Mouse (Mus musculus) neutrophil, adult 59 days (primary cell): Measurements from ENCODE around the gene Olfr93. TPM values are rescaled to one million over a fixed set of nuclear protein-coding genes. Genes with fewer than 3 reads are reported as not detected.

Source experiments
- total RNA-seq, 2 experiments: library from RNA; stranded (reverse); gene quantifications; 1 replicate in 1 of 2; 2 replicates in 1 of 2; pipeline ENCODE4 v1.2.4; 2023

Gene Olfr93
- not detected for total RNA-seq

GRCm38 (mm10) chr17:37161394-37161793 lies at the start of gene Olfr93:
Gene Olfr93, minus strand, starts transcription at chr17:37161494.

GRCm38 (mm10) chr17:37200894-37201293 lies 39.6 kb upstream of the Olfr93 start, which contains the start of gene Olfr94:
Gene Olfr94, minus strand, starts transcription at chr17:37200994.

GRCm38 (mm10) chr17:37193656-37194055 lies 32.4 kb upstream of the Olfr93 start, which contains the start of gene Ubd:
Gene Ubd, plus strand, starts transcription at chr17:37193892.

DNA sequence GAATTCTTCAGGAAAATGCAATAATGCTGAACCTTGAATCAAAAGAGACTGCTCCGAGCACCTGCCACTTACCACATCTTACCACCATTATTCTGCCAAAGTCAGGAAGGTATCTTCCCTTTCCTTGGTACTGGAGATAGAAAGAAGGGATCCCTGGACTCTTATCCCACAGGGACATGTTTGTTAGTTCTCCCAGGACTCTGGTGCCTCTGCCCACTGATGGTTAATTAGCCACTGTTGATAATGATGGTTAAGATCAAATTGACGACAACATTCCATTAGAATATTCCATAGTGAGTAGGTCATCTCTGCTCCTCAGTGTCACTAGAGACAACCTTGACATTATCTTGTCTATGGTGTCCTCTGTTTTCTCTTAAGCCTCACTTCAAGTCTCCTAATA lies 41.3 kb downstream of the Olfr93 start, which contains the start of gene Olfr92:
Gene Olfr92, minus strand, starts transcription at position 101 of the 400 bp plus-strand sequence.

DNA sequence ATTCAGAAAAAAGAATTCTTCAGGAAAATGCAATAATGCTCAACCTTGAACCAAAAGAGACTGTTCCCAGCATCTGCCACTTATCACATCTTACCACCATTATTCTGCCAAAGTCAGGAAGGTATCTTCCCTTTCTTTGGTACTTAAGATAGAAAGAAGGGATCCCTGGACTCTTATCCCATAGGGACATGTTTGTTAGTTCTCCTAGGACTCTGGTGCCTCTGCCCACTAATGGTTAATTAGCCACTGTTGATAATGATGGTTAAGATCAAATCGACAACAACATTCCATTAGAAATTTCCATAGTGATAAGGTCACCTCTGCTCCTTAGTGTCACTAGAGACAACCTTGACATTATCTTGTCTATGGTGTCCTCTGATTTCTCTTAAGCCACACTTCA lies 63.1 kb downstream of the Olfr93 start, which contains the start of gene Olfr91:
Gene Olfr91, minus strand, starts transcription at position 101 of the 400 bp plus-strand sequence.

Other genes starting within 250 kb of the Olfr93 start
- gene Rnf39, start 218.6 kb downstream of the Olfr93 start, total RNA-seq, result not detected
- 10 to 100 TPM; 35.3 to 41.2 TPM for gene Ppp1r11, start 209.8 kb downstream of the Olfr93 start, total RNA-seq
- 10 to 100 TPM; 30.2 to 31.6 TPM for gene Znrd1, start 202.9 kb downstream of the Olfr93 start, total RNA-seq
- gene Znrd1as, start 202.9 kb downstream of the Olfr93 start, total RNA-seq, result 1 to 10 TPM in 1 of 2 experiments, under 1 TPM in 1; 0.71 to 1.4 TPM
- not detected for gene 2410137M14Rik, start 180.3 kb downstream of the Olfr93 start, total RNA-seq
- not detected for gene H2-M5, start 172.0 kb downstream of the Olfr93 start, total RNA-seq
- gene Zfp57, start 160.3 kb downstream of the Olfr93 start, total RNA-seq, result not detected
- not detected for gene Mog, start 138.1 kb downstream of the Olfr93 start, total RNA-seq
- 100 to 1,000 TPM; 119 to 127 TPM for gene Gabbr1, start 115.5 kb downstream of the Olfr93 start, total RNA-seq
- not detected for gene Olfr90, start 73.0 kb downstream of the Olfr93 start, total RNA-seq
- not detected for gene Olfr91, start 63.2 kb downstream of the Olfr93 start, total RNA-seq
- gene Olfr92, start 41.4 kb downstream of the Olfr93 start, total RNA-seq, result not detected
- not detected for gene Ubd, start 32.4 kb upstream of the Olfr93 start, total RNA-seq
- gene Olfr94, start 39.5 kb upstream of the Olfr93 start, total RNA-seq, result not detected
- not detected for gene Olfr95, start 51.6 kb upstream of the Olfr93 start, total RNA-seq
- not detected for gene Olfr96, start 58.7 kb upstream of the Olfr93 start, total RNA-seq
- not detected for gene Olfr97, start 75.8 kb upstream of the Olfr93 start, total RNA-seq
- not detected for gene Olfr98, start 102.3 kb upstream of the Olfr93 start, total RNA-seq
- gene H2-M3, start 108.7 kb upstream of the Olfr93 start, total RNA-seq, result 1 to 10 TPM; 5.8 to 6.0 TPM
- not detected for gene Olfr99, start 122.0 kb upstream of the Olfr93 start, total RNA-seq
- not detected for gene Olfr101, start 142.8 kb upstream of the Olfr93 start, total RNA-seq
- gene Olfr102, start 155.6 kb upstream of the Olfr93 start, total RNA-seq, result not detected
- gene Olfr103, start 178.2 kb upstream of the Olfr93 start, total RNA-seq, result not detected
- gene Olfr104-ps, start 198.1 kb upstream of the Olfr93 start, total RNA-seq, result not detected
- not detected for gene Olfr105-ps, start 217.5 kb upstream of the Olfr93 start, total RNA-seq
- not detected for gene Olfr106-ps, start 228.9 kb upstream of the Olfr93 start, total RNA-seq
- not detected for gene Olfr107, start 237.7 kb upstream of the Olfr93 start, total RNA-seq